Mouse (Mus musculus) heart, embryonic 13.5 days (tissue): Measurements from ENCODE around the gene Rap1a. TPM values are rescaled to one million over a fixed set of nuclear protein-coding genes. Genes with fewer than 3 reads are reported as not detected.
A peak's percentile ranks its signal among the peaks of the same experiment; 100 is the strongest.

Experiments
- ATAC-seq: fragments of 200-750 bp; cut with Nextera tagmentation; 2 replicates; pipeline ENCODE4 v1.8.0; 2017; ENCODE audit warnings: moderate TSS enrichment; ENCODE audit not compliant: insufficient number of reproducible peaks, low FRiP score, low TSS enrichment; ENCODE audit errors: extremely low read depth
- H3K27ac ChIP-seq: fragments of 300-500 bp; sonication (generic); replicated peaks from 2 replicates; pipeline ENCODE4 v1.5.1; 2015; ENCODE audit warnings: moderate library complexity, mild to moderate bottlenecking, inconsistent platforms
- H3K27me3 ChIP-seq: fragments of 300-500 bp; sonication (generic); replicated peaks from 2 replicates; pipeline ENCODE4 v1.6.1; 2015; ENCODE audit warnings: mild to moderate bottlenecking, inconsistent platforms
- H3K36me3 ChIP-seq: fragments of 300-500 bp; sonication (generic); 2 replicates; pipeline ENCODE4 v1.6.1; 2015; ENCODE audit warnings: mild to moderate bottlenecking, inconsistent platforms
- H3K4me1 ChIP-seq: fragments of 300-500 bp; sonication (generic); 2 replicates; pipeline ENCODE4 v1.6.1; 2015; ENCODE audit warnings: inconsistent platforms
- H3K4me2 ChIP-seq: fragments of 300-500 bp; sonication (generic); 2 replicates; pipeline ENCODE4 v1.6.1; 2015; ENCODE audit warnings: inconsistent platforms, mild to moderate bottlenecking, moderate library complexity
- H3K4me3 ChIP-seq: fragments of 300-500 bp; sonication (generic); 2 replicates; pipeline ENCODE4 v1.5.1; 2015; ENCODE audit warnings: moderate library complexity, mild to moderate bottlenecking, inconsistent platforms
- H3K9ac ChIP-seq: fragments of 300-500 bp; sonication (generic); 2 replicates; pipeline ENCODE4 v1.6.1; 2015; ENCODE audit warnings: inconsistent platforms, mild to moderate bottlenecking, moderate library complexity
- H3K9me3 ChIP-seq: fragments of 300-500 bp; sonication (generic); 2 replicates; pipeline ENCODE4 v1.6.1; 2016; ENCODE audit warnings: inconsistent platforms
- whole genome bisulfite sequencing: fragments of 180-500 bp; shearing (Covaris S2); methylation state at CpG from one replicate; pipeline ENCODE4 v1.1.7; 2015; ENCODE audit warnings: mixed read lengths; 5-methylcytosine and 5-hydroxymethylcytosine counted together
- polyA plus RNA-seq: library from polyadenylated mRNA; unstranded; fragments of >200 nt; fragmentation: Nextera tagmentation; extraction: Ambion mirVana; gene quantifications from 2 replicates; pipeline ENCODE4 v1.2.1, GENCODE M21; 2015

Gene Rap1a
- polyA plus RNA-seq, 1 experiment from 2014 or later, result 81.3 TPM

- H3K36me3 ChIP-seq, result no peaks in the 10 kb centered on the region
- H3K9ac ChIP-seq, result no peak overlapping the region
- 42% methylated on average over 3 of the region's 3 CpGs for WGBS
- no peak overlapping the region for H3K4me3 ChIP-seq
- no peaks in the 10 kb centered on the region for H3K9me3 ChIP-seq
- H3K4me2 ChIP-seq, result no peak overlapping the region
- peak overlapping the region; percentile 80 for H3K27ac ChIP-seq
- H3K4me1 ChIP-seq, result peaks cover 84% of the 10 kb centered on the region
- ATAC-seq, result peak; percentile 27; the same call in 1 of the 2 replicates
- peaks cover 10% of the 10 kb centered on the region; the same call in 1 of the 2 replicates for H3K27me3 ChIP-seq
Observed at GRCm38 (mm10) chr3:105699241-105699933, 101.7 kb downstream of the Rap1a start.

- Histone ChIP-seq H3K27me3 (peaks cover 9% of the 10 kb centered on the region; the same call in 1 of the 2 replicates), H3K27ac (peak overlapping the region; percentile 80; the same call in 1 of the 2 replicates), H3K9me3 (no peaks in the 10 kb centered on the region), H3K36me3 (no peaks in the 10 kb centered on the region), H3K4me1 (peaks cover 85% of the 10 kb centered on the region), H3K4me3 (no peak overlapping the region), H3K9ac (no peak overlapping the region), H3K4me2 (no peak overlapping the region)
- no peak for ATAC-seq
- WGBS, result 42% methylated on average over 1 of the region's 1 CpGs
Observed at GRCm38 (mm10) chr3:105698311-105698710, 102.8 kb downstream of the Rap1a start.

- Histone ChIP-seq H3K9ac (no peak overlapping the region), H3K27ac (no peak overlapping the region), H3K27me3 (peaks cover 13% of the 10 kb centered on the region; the same call in 1 of the 2 replicates), H3K9me3 (no peaks in the 10 kb centered on the region), H3K4me2 (no peak overlapping the region), H3K4me3 (no peak overlapping the region), H3K4me1 (peaks cover 79% of the 10 kb centered on the region), H3K36me3 (no peaks in the 10 kb centered on the region)
- 73% methylated on average over 5 of the region's 5 CpGs for WGBS
- no peak for ATAC-seq
Observed at GRCm38 (mm10) chr3:105697148-105697441, 104.0 kb downstream of the Rap1a start.

- Histone ChIP-seq H3K27ac (peak overlapping the region; percentile 94), H3K4me3 (peak overlapping the region; percentile 35), H3K36me3 (no peaks in the 10 kb centered on the region), H3K4me1 (peaks cover 74% of the 10 kb centered on the region), H3K9ac (peak overlapping the region; percentile 70), H3K27me3 (peaks cover 15% of the 10 kb centered on the region; the same call in 1 of the 2 replicates), H3K4me2 (peak overlapping the region; percentile 60), H3K9me3 (no peaks in the 10 kb centered on the region)
- ATAC-seq, result no peak
- 58% methylated on average over 17 of the region's 17 CpGs for WGBS
Observed at GRCm38 (mm10) chr3:105696387-105697147, 104.6 kb downstream of the Rap1a start.

- Histone ChIP-seq H3K36me3 (no peaks in the 10 kb centered on the region), H3K27ac (peak overlapping the region; percentile 94), H3K9me3 (no peaks in the 10 kb centered on the region), H3K4me2 (peak overlapping the region; percentile 60), H3K27me3 (peaks cover 15% of the 10 kb centered on the region; the same call in 1 of the 2 replicates), H3K4me3 (peak overlapping the region; percentile 35), H3K9ac (peak overlapping the region; percentile 70), H3K4me1 (peaks cover 65% of the 10 kb centered on the region)
- peak; percentile 67; the same call in 1 of the 2 replicates for ATAC-seq
- WGBS, result 23% methylated on average over 20 of the region's 20 CpGs
Observed at GRCm38 (mm10) chr3:105695476-105696386, 105.4 kb downstream of the Rap1a start.

- Histone ChIP-seq H3K36me3 (no peaks in the 10 kb centered on the region), H3K4me2 (no peak overlapping the region), H3K27me3 (peaks cover 15% of the 10 kb centered on the region; the same call in 1 of the 2 replicates), H3K9ac (no peak overlapping the region), H3K27ac (no peak overlapping the region), H3K4me3 (no peak overlapping the region), H3K9me3 (no peaks in the 10 kb centered on the region), H3K4me1 (peaks cover 43% of the 10 kb centered on the region)
- WGBS, result 57% methylated on average over 14 of the region's 14 CpGs
- ATAC-seq, result no peak
Observed at GRCm38 (mm10) chr3:105693327-105694080, 107.6 kb downstream of the Rap1a start.

GRCm38 (mm10) chr3:105688536-105688935, 112.6 kb downstream of the Rap1a start:
- Histone ChIP-seq H3K9ac (no peak overlapping the region), H3K4me1 (peaks cover 17% of the 10 kb centered on the region), H3K4me3 (no peak overlapping the region), H3K27ac (no peak overlapping the region), H3K9me3 (no peaks in the 10 kb centered on the region), H3K36me3 (peaks cover 15% of the 10 kb centered on the region), H3K4me2 (peak overlapping the region; percentile 81; the same call in 1 of the 2 replicates), H3K27me3 (peaks cover 10% of the 10 kb centered on the region; the same call in 1 of the 2 replicates)
- ATAC-seq, result no peak
- WGBS, result 83% methylated on average over 2 of the region's 2 CpGs

- Histone ChIP-seq H3K4me2 (peak within 1 kb of the TSS; percentile 81), H3K27me3 (peaks cover 6% of the 10 kb centered on the region; the same call in 1 of the 2 replicates), H3K9ac (peak within 1 kb of the TSS; percentile 92), H3K36me3 (peaks cover 26% of the 10 kb centered on the region), H3K4me3 (peak within 1 kb of the TSS; percentile 90), H3K27ac (peak within 1 kb of the TSS; percentile 82), H3K9me3 (no peaks in the 10 kb centered on the region), H3K4me1 (peaks cover 14% of the 10 kb centered on the region)
- peak; percentile 87 for ATAC-seq
- under 1% methylated on average over 72 of the region's 72 CpGs for WGBS
Observed at GRCm38 (mm10) chr3:105687324-105688060, 113.6 kb downstream of the Rap1a start, which contains the start of gene Ddx20. TSS of gene Ddx20 (minus strand) at chr3:105687574.

- WGBS, result 9% methylated on average over 60 of the region's 60 CpGs
- H3K27me3 ChIP-seq, result no peaks in the 10 kb centered on the region
- H3K4me2 ChIP-seq, result peak overlapping the region; percentile 81
- H3K4me3 ChIP-seq, result peak overlapping the region; percentile 90
- peak overlapping the region; percentile 82 for H3K27ac ChIP-seq
- H3K9me3 ChIP-seq, result no peaks in the 10 kb centered on the region
- H3K36me3 ChIP-seq, result peaks cover 32% of the 10 kb centered on the region
- ATAC-seq, result no peak
- H3K4me1 ChIP-seq, result peaks cover 14% of the 10 kb centered on the region
- peak overlapping the region; percentile 92 for H3K9ac ChIP-seq
Observed at GRCm38 (mm10) chr3:105686394-105687323, 114.5 kb downstream of the Rap1a start.
